Mouse (Mus musculus) heart, adult 8-10 months (tissue): ENCODE data around the gene Prss36. TPM values are rescaled to one million over a fixed set of nuclear protein-coding genes. Genes with fewer than 3 reads are reported as not detected.
"Not testable (repeated sequence)": the region's sequence is repeated elsewhere in the genome, so short reads cannot be mapped to it uniquely, and the experiment has no call there.

Experiments used
- DNase-seq: peaks from one replicate; pipeline ENCODE4 v3.0.0; 2022; ENCODE audit warnings: low spot score
- total RNA-seq, 4 experiments: library from RNA; stranded (reverse); gene quantifications; 2 replicates each; pipeline ENCODE4 v1.2.4; 2022

Prss36 gene
- total RNA-seq, 4 experiments from 2014 or later = 8.7 to 10.4 (median 8.9) TPM

GRCm38 (mm10) chr7:127903971-127904796, 42.3 kb downstream of the Prss36 start, which contains the start of gene Bckdk:
Bckdk (plus strand) TSS chr7:127904082.
- peak; percentile 74 for DNase-seq

GRCm38 (mm10) chr7:127901772-127902171, 44.8 kb downstream of the Prss36 start:
- no peak for DNase-seq

GRCm38 (mm10) chr7:127899997-127900396, 46.5 kb downstream of the Prss36 start:
- DNase-seq = no peak

DNA sequence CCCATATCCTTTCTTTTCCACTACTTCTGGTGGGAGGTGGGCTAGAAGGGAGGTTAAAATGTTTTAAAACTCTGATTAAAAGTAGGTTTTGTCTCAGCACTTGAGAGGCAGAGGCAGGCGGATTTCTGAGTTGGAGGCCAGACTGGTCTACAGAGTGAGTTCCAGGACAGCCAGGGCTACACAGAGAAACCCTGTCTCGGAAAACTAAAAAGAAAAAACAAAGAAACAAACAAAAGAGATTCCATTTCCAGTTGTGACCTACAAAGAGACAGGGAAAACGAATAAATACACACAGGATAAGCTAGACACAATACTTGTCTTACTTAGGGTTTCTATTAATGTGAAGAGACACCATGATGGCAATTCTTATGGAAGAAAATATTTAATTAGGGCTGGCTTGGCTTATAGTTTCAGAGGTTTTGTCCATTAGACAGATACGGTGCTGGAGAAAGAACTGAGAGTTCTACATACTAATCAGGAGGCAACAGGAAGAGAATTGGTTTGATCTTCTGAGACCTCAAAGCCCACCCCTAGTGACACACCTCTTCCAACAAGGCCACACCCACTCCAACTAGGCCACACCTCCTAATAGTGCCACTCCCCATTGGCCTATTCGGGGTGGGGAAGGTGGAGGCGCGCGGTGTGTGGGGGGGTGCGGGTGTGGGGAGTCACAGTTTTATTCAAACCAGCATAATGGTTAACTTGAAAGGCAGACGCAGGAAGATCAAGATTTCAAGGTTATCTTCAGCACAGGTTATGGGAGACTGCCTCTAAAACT, 48.2 kb downstream of the Prss36 start:
- no peak for DNase-seq

DNA sequence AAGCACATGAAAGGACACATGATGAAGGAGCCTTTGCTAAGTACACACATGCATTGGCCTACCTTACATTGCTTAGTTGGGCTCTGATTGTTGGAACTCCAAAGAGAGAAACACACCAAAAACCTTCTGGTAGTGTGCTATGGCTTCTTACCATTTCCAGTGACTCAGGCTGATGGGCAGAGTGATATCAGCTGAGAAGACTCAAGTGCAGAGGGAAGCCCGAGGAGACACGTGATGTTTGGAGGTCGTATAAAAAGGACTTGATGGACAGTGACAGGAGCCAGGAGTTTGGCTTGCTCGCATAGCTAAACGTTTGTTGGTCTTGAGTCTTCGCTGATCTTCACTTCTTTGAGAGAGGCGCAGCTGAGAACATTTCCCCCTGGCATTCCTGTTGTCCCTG, 49.0 kb downstream of the Prss36 start:
- no peak for DNase-seq

DNA sequence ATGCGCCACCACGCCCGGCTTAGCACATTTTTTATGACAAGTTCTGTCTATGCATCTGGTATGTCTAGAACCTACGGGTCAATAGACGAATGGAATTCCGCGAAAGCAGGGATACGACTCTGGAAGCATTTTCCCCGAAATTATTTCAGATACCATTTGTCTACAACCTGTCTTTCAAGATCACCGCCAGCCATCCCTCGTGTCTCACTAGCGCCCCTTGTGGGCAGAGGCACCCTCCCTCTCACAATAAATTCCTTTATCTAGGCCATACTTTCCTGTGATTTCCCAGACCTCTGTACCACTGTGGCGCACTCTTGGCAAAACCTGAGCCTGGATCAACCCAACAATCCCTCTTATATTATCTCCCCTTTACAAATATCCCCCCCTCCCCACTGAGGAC, 50.1 kb downstream of the Prss36 start:
- DNase-seq = peak; percentile 27

DNA sequence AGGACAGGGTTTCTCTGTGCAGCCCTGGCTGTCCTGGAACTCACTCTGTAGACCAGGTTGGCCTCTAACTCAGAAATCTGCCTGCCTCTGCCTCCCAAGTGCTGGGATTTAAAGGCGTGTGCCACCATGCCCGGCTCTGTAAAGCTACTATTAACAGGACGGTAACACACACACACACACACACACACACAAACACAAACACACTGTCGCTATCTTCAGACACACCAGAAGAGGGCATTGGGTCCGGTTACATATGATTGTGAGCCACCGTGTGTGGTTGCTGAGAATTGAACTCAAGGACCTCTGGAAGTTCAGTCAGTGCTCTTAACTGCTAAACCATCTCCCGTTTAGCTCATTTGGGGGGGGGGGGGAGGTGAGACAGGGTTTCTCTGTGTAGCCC, 50.6 kb downstream of the Prss36 start:
- DNase-seq = not testable (repeated sequence)

- DNase-seq = peak; percentile 97
Observed at GRCm38 (mm10) chr7:127895442-127895841, 51.1 kb downstream of the Prss36 start, which contains the start of the genes Gm21974 and Vkorc1. Gm21974 (minus strand) TSS chr7:127895454. Vkorc1 (minus strand) TSS chr7:127895617.

DNA sequence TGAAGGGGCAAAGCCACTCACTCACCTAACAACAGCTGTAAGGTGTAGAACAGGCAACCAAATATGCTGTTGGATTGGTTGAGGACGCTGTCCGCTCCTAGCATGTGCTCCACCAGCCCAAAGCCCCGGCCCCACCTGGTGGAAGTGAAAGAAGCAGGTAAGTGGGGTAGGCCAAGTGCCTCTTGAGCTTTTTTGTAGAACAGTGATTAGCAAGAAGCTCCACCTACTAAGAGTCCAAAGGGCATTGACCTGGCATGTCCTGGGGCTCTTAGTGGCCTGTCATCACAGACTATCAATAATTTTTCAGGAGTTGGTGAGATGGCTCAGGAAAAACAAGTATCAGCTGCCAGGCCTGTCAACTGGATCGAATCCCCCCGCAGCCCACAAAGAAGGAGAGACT, 52.0 kb downstream of the Prss36 start:
- no peak for DNase-seq

DNA sequence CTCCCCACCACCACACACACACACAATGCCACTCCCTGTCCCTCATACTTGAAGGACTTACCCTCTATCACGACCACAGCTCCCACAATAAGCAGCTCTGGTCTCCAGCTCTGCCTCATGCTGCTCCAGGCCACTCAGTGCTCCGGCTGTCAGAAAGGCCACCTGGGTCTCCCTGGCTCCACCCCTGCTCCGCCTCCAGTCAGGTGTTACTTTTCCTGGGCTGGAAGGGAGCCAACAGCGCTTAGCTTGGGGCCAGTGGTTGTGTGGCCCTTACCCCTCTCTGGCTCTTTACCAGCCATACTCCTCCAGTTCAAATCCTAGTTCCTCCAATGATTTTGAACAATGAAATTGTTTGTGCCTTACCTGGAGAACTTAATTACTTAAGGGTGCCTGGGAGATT, 55.7 kb downstream of the Prss36 start, which contains the start of gene Prss53:
TSS of gene Prss53 (minus strand) at position 173 of the 400 bp plus-strand sequence.
- DNase-seq = no peak

- DNase-seq = no peak
Observed at GRCm38 (mm10) chr7:127888821-127889220, 57.7 kb downstream of the Prss36 start.

DNA sequence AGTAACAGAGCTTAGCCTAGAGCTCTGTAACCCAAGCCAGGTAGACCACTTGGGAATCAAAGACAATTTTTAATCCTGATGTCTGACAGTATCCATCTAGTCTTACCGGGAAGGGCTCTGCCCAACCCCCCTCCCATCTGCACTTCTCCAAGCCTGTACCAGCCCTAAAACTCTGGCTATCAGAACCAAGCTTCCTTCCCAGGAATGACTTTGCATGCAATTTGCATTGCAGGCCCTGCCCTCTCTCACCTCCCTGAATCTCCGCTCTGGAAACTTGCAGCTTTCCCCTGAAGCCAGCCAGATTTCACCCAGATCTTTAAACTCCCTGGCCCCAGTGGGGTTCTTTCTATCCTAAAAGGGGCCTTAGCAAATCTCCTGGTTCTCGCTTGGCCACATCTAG, 58.7 kb downstream of the Prss36 start:
- DNase-seq = no peak

- no peak for DNase-seq
Observed at GRCm38 (mm10) chr7:127887191-127887590, 59.3 kb downstream of the Prss36 start.

DNA sequence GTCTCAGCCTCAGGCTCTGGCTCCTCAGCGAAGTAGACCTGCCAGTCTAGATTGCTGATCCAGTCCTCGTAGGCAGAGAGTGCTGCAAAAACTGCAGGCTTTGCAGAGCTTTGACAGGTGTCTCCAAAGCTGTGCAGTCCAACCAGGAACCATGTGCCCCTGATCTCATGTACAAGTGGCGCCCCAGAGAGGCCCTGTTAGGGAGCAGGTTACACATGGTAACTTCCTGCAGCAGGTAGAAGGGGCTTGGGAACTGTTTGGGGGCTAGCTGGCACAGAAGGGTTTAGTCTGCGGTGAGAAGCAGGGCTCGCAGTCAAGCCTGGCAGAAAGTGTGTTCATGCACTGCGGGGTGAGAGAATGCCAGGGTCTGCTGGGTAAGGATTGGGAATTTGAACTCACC, 60.0 kb downstream of the Prss36 start:
- DNase-seq = no peak

DNA sequence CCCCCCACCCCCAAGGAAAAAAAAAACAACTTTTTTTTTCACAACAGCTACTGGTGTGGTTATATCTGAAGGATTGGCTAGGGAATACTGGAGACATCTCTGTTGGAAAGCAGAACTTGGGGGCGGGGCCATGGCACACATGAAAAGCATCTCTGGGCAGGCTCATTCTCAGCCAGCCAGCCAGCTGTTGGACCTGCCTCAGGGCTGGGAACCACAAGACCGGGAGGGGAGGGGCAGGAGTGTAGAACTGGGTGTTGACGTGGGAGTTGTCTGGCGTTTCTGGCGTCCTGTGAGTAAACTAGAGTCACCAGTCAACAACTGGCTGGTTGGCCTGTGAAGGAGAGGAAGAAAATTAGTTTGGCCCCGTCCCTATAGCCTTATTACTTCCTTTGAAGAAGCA, 60.6 kb downstream of the Prss36 start:
- DNase-seq = peak; percentile 69

Other genes starting within 250 kb of the Prss36 start
- gene Bcl7c, start 237.8 kb downstream of the Prss36 start, total RNA-seq = 10 to 100 TPM; 37.6 to 44.6 (median 41.4) TPM
- gene Ctf1, start 234.0 kb downstream of the Prss36 start, total RNA-seq = 10 to 100 TPM in 3 of 4 experiments, 1 to 10 TPM in 1; 9.4 to 12.3 (median 10.2) TPM
- not detected for gene Ctf2, start 214.6 kb downstream of the Prss36 start, total RNA-seq
- gene Fbxl19, start 202.2 kb downstream of the Prss36 start, total RNA-seq = 1 to 10 TPM; 1.9 to 4.9 (median 3.2) TPM
- 10 to 100 TPM; 20.0 to 26.6 (median 24.7) TPM for gene Orai3, start 176.9 kb downstream of the Prss36 start, total RNA-seq
- gene Setd1a, start 170.1 kb downstream of the Prss36 start, total RNA-seq = 10 to 100 TPM; 15.4 to 23.1 (median 17.9) TPM
- 1 to 10 TPM; 1.9 to 3.3 (median 2.7) TPM for gene Gm49388, start 161.1 kb downstream of the Prss36 start, total RNA-seq
- 10 to 100 TPM; 11.8 to 14.5 (median 12.7) TPM for gene Hsd3b7, start 146.1 kb downstream of the Prss36 start, total RNA-seq
- 10 to 100 TPM; 61.9 to 68.0 (median 66.0) TPM for gene Stx4a, start 122.4 kb downstream of the Prss36 start, total RNA-seq
- gene Stx1b, start 122.2 kb downstream of the Prss36 start, total RNA-seq = under 1 TPM; 0.27 to 0.66 (median 0.51) TPM
- gene Zfp646, start 70.5 kb downstream of the Prss36 start, total RNA-seq = 10 to 100 TPM; 16.1 to 19.5 (median 17.9) TPM
- gene Zfp668, start 69.9 kb downstream of the Prss36 start, total RNA-seq = 1 to 10 TPM; 3.8 to 4.7 (median 4.3) TPM
- 1 to 10 TPM in 1 of 4 experiments, under 1 TPM in 3; 0.29 to 1.6 (median 0.74) TPM for gene Prss53, start 55.8 kb downstream of the Prss36 start, total RNA-seq
- gene Gm21974, start 51.3 kb downstream of the Prss36 start, total RNA-seq = under 1 TPM in 1 of 4 experiments, not detected in 3; 0.34 TPM
- gene Vkorc1, start 51.1 kb downstream of the Prss36 start, total RNA-seq = 10 to 100 TPM; 14.2 to 19.1 (median 17.3) TPM
- gene Bckdk, start 42.6 kb downstream of the Prss36 start, total RNA-seq = 100 to 1,000 TPM; 119 to 144 (median 142) TPM
- gene Kat8, start 34.2 kb downstream of the Prss36 start, total RNA-seq = 10 to 100 TPM; 13.6 to 16.8 (median 15.3) TPM
- not detected for gene Prss8, start 16.6 kb downstream of the Prss36 start, total RNA-seq
- gene Fus, start 20.7 kb upstream of the Prss36 start, total RNA-seq = 100 to 1,000 TPM; 129 to 232 (median 187) TPM
- 10 to 100 TPM in 1 of 4 experiments, 1 to 10 TPM in 3; 5.4 to 11.0 (median 7.9) TPM for gene Pycard, start 47.1 kb upstream of the Prss36 start, total RNA-seq
- gene Trim72, start 57.2 kb upstream of the Prss36 start, total RNA-seq = 100 to 1,000 TPM; 292 to 380 (median 338) TPM
- gene Itgam, start 115.9 kb upstream of the Prss36 start, total RNA-seq = 10 to 100 TPM in 1 of 4 experiments, 1 to 10 TPM in 3; 2.2 to 26.5 (median 3.1) TPM
- gene Gm49368, start 116.0 kb upstream of the Prss36 start, total RNA-seq = under 1 TPM in 1 of 4 experiments, not detected in 3; 0.09 TPM
- gene Itgax, start 182.8 kb upstream of the Prss36 start, total RNA-seq = under 1 TPM; 0.16 to 0.41 (median 0.27) TPM
- under 1 TPM in 1 of 4 experiments, not detected in 3; 0.09 TPM for gene Itgad, start 207.7 kb upstream of the Prss36 start, total RNA-seq